Mouse (Mus musculus) kidney, embryonic 15.5 days (tissue): ENCODE measurements around the gene Htra3. TPM values are rescaled to one million over a fixed set of nuclear protein-coding genes. Genes with fewer than 3 reads are reported as not detected.

Experiments
- ATAC-seq: fragments of 200-750 bp; cut with Nextera tagmentation; replicated peaks from 2 replicates; pipeline ENCODE4 v1.8.0; 2017; ENCODE audit warnings: moderate TSS enrichment; ENCODE audit not compliant: low FRiP score
- H3K27ac ChIP-seq: fragments of 300-500 bp; sonication (generic); 2 replicates; pipeline ENCODE4 v1.5.1; 2015; ENCODE audit warnings: mild to moderate bottlenecking, inconsistent platforms
- H3K27me3 ChIP-seq: fragments of 300-500 bp; sonication (generic); 2 replicates; pipeline ENCODE4 v1.6.1; 2015; ENCODE audit warnings: inconsistent platforms
- H3K36me3 ChIP-seq: fragments of 300-500 bp; sonication (generic); 2 replicates; pipeline ENCODE4 v1.6.1; 2015; ENCODE audit warnings: inconsistent platforms
- H3K4me1 ChIP-seq: fragments of 300-500 bp; sonication (generic); 2 replicates; pipeline ENCODE4 v1.6.1; 2015; ENCODE audit warnings: inconsistent platforms
- H3K4me2 ChIP-seq: fragments of 300-500 bp; sonication (generic); 2 replicates; pipeline ENCODE4 v1.6.1; 2015; ENCODE audit warnings: moderate library complexity, mild to moderate bottlenecking, inconsistent platforms
- H3K4me3 ChIP-seq: fragments of 300-500 bp; sonication (generic); replicated peaks from 2 replicates; pipeline ENCODE4 v1.5.1; 2015; ENCODE audit warnings: mild to moderate bottlenecking, inconsistent platforms
- H3K9ac ChIP-seq: fragments of 300-500 bp; sonication (generic); 2 replicates; pipeline ENCODE4 v1.6.1; 2015; ENCODE audit warnings: mild to moderate bottlenecking, inconsistent platforms
- H3K9me3 ChIP-seq: fragments of 300-500 bp; sonication (generic); replicated peaks from 2 replicates; pipeline ENCODE4 v1.6.1; 2016; ENCODE audit warnings: inconsistent platforms
- WGBS: fragments of 180-500 bp; shearing (Covaris S2); methylation state at CpG from one replicate; pipeline ENCODE4 v1.1.7; 2015; ENCODE audit warnings: mixed read lengths; 5-methylcytosine and 5-hydroxymethylcytosine counted together
- polyA plus RNA-seq: library from polyadenylated mRNA; unstranded; fragments of >200 nt; fragmentation: Nextera tagmentation; extraction: Ambion mirVana; gene quantifications from 2 replicates; pipeline ENCODE4 v1.2.1, GENCODE M21; 2015

Htra3 gene
- polyA plus RNA-seq, 1 experiment from 2014 or later: 16.4 TPM

GRCm38 (mm10) chr5:35628685-35629084 is 50.9 kb downstream of the Htra3 start:
- no peak overlapping the region for H3K27ac ChIP-seq
- WGBS: 54% methylated on average over 1 of the region's 1 CpGs
- ATAC-seq: no peak

GRCm38 (mm10) chr5:35627307-35627840 is 52.2 kb downstream of the Htra3 start:
- Histone ChIP-seq H3K9ac (no peak overlapping the region), H3K27ac (no peak overlapping the region), H3K4me1 (0 out of 2 replicates have a peak, but pooled peaks cover 3% of the 10 kb centered on the region), H3K9me3 (no peaks in the 10 kb centered on the region), H3K36me3 (no peaks in the 10 kb centered on the region), H3K4me3 (no peak overlapping the region), H3K4me2 (no peak overlapping the region), H3K27me3 (no peaks in the 10 kb centered on the region)
- WGBS: 68% methylated on average over 7 of the region's 7 CpGs
- no peak for ATAC-seq

More at GRCm38 (mm10) chr5:35628685-35629084, 50.9 kb downstream of the Htra3 start:
- H3K4me2 ChIP-seq: no peak overlapping the region
- H3K9me3 ChIP-seq: no peaks in the 10 kb centered on the region
- H3K4me1 ChIP-seq: 0 out of 2 replicates have a peak, but pooled peaks cover 3% of the 10 kb centered on the region
- no peaks in the 10 kb centered on the region for H3K27me3 ChIP-seq
- H3K9ac ChIP-seq: no peak overlapping the region
- H3K4me3 ChIP-seq: no peak overlapping the region
- H3K36me3 ChIP-seq: no peaks in the 10 kb centered on the region

GRCm38 (mm10) chr5:35626408-35626807 is 53.2 kb downstream of the Htra3 start:
- no peak for ATAC-seq
- H3K4me2 ChIP-seq: no peak overlapping the region
- H3K27ac ChIP-seq: no peak overlapping the region
- H3K9me3 ChIP-seq: no peaks in the 10 kb centered on the region
- H3K36me3 ChIP-seq: no peaks in the 10 kb centered on the region
- no peak overlapping the region for H3K4me3 ChIP-seq
- WGBS: 80% methylated on average over 2 of the region's 2 CpGs
- no peaks in the 10 kb centered on the region for H3K27me3 ChIP-seq
- peaks cover 5% of the 10 kb centered on the region for H3K4me1 ChIP-seq
- no peak overlapping the region for H3K9ac ChIP-seq

GRCm38 (mm10) chr5:35624751-35625239 is 54.8 kb downstream of the Htra3 start:
- Histone ChIP-seq H3K9ac (no peak overlapping the region), H3K4me2 (no peak overlapping the region), H3K4me3 (no peak overlapping the region), H3K9me3 (no peaks in the 10 kb centered on the region), H3K27me3 (no peaks in the 10 kb centered on the region), H3K27ac (no peak overlapping the region), H3K36me3 (no peaks in the 10 kb centered on the region), H3K4me1 (peaks cover 11% of the 10 kb centered on the region)
- no peak for ATAC-seq
- whole genome bisulfite sequencing: 65% methylated on average over 4 of the region's 4 CpGs

GRCm38 (mm10) chr5:35623831-35624230 is 55.8 kb downstream of the Htra3 start:
- Histone ChIP-seq H3K36me3 (no peaks in the 10 kb centered on the region), H3K9ac (no peak overlapping the region), H3K4me1 (peaks cover 15% of the 10 kb centered on the region), H3K4me3 (no peak overlapping the region), H3K27ac (no peak overlapping the region), H3K9me3 (no peaks in the 10 kb centered on the region), H3K27me3 (no peaks in the 10 kb centered on the region), H3K4me2 (no peak overlapping the region)
- ATAC-seq: no peak

- Histone ChIP-seq H3K9me3 (no peaks in the 10 kb centered on the region), H3K4me1 (peaks cover 37% of the 10 kb centered on the region), H3K9ac (no peak overlapping the region), H3K27ac (no peak overlapping the region), H3K27me3 (no peaks in the 10 kb centered on the region), H3K4me2 (no peak overlapping the region), H3K4me3 (no peak overlapping the region), H3K36me3 (no peaks in the 10 kb centered on the region)
- WGBS: 48% methylated on average over 4 of the region's 4 CpGs
- ATAC-seq: no peak
These were observed 58.5 kb downstream of the Htra3 start for GRCm38 (mm10) chr5:35621114-35621513.

GRCm38 (mm10) chr5:35616943-35617342 is 62.6 kb downstream of the Htra3 start:
- H3K9me3 ChIP-seq: no peaks in the 10 kb centered on the region
- 17% methylated on average over 5 of the region's 5 CpGs for WGBS
- H3K4me1 ChIP-seq: peaks cover 34% of the 10 kb centered on the region
- H3K36me3 ChIP-seq: no peaks in the 10 kb centered on the region
- no peaks in the 10 kb centered on the region for H3K27me3 ChIP-seq
- H3K9ac ChIP-seq: 0 out of 2 replicates have a peak overlapping the region, but pooled peaks have one; percentile 3
- no peak overlapping the region for H3K4me3 ChIP-seq
- ATAC-seq: peak; percentile 73
- H3K4me2 ChIP-seq: no peak overlapping the region
- peak overlapping the region; percentile 87 for H3K27ac ChIP-seq

- no peak overlapping the region for H3K4me2 ChIP-seq
- H3K4me1 ChIP-seq: peaks cover 42% of the 10 kb centered on the region
- ATAC-seq: no peak
- no peak overlapping the region for H3K27ac ChIP-seq
- no peaks in the 10 kb centered on the region for H3K36me3 ChIP-seq
- H3K27me3 ChIP-seq: no peaks in the 10 kb centered on the region
- no peak overlapping the region for H3K4me3 ChIP-seq
- H3K9ac ChIP-seq: no peak overlapping the region
- H3K9me3 ChIP-seq: no peaks in the 10 kb centered on the region
- 83% methylated on average over 8 of the region's 8 CpGs for WGBS
These were observed 66.9 kb downstream of the Htra3 start for GRCm38 (mm10) chr5:35612722-35613121.

- Histone ChIP-seq H3K27me3 (no peaks in the 10 kb centered on the region), H3K4me1 (peaks cover 38% of the 10 kb centered on the region), H3K36me3 (no peaks in the 10 kb centered on the region), H3K27ac (no peak overlapping the region), H3K4me3 (no peak overlapping the region), H3K9me3 (no peaks in the 10 kb centered on the region), H3K4me2 (no peak overlapping the region), H3K9ac (no peak overlapping the region)
- WGBS: 83% methylated on average over 11 of the region's 11 CpGs
- ATAC-seq: no peak
These were observed 67.7 kb downstream of the Htra3 start for GRCm38 (mm10) chr5:35611900-35612299.

GRCm38 (mm10) chr5:35611170-35611569 is 68.4 kb downstream of the Htra3 start:
- Histone ChIP-seq H3K9me3 (no peaks in the 10 kb centered on the region), H3K4me3 (no peak overlapping the region), H3K36me3 (no peaks in the 10 kb centered on the region), H3K27ac (no peak overlapping the region), H3K4me1 (peaks cover 30% of the 10 kb centered on the region), H3K4me2 (no peak overlapping the region), H3K9ac (no peak overlapping the region), H3K27me3 (no peaks in the 10 kb centered on the region)
- no peak for ATAC-seq
- 76% methylated on average over 9 of the region's 9 CpGs for WGBS

GRCm38 (mm10) chr5:35610381-35610780 is 69.2 kb downstream of the Htra3 start:
- no peaks in the 10 kb centered on the region for H3K9me3 ChIP-seq
- ATAC-seq: no peak
- 92% methylated on average over 7 of the region's 7 CpGs for WGBS
- no peak overlapping the region for H3K27ac ChIP-seq
- H3K4me2 ChIP-seq: no peak overlapping the region
- peaks cover 30% of the 10 kb centered on the region for H3K4me1 ChIP-seq
- H3K9ac ChIP-seq: no peak overlapping the region
- H3K27me3 ChIP-seq: no peaks in the 10 kb centered on the region
- H3K36me3 ChIP-seq: no peaks in the 10 kb centered on the region
- no peak overlapping the region for H3K4me3 ChIP-seq

- H3K9me3 ChIP-seq: no peaks in the 10 kb centered on the region
- WGBS: 61% methylated on average over 2 of the region's 2 CpGs
- peak overlapping the region; percentile 68 for H3K27ac ChIP-seq
- H3K4me3 ChIP-seq: no peak overlapping the region
- no peak for ATAC-seq
- H3K4me1 ChIP-seq: peaks cover 30% of the 10 kb centered on the region
- H3K4me2 ChIP-seq: no peak overlapping the region
- H3K9ac ChIP-seq: no peak overlapping the region
- H3K36me3 ChIP-seq: no peaks in the 10 kb centered on the region
- no peaks in the 10 kb centered on the region for H3K27me3 ChIP-seq
These were observed 69.6 kb downstream of the Htra3 start for GRCm38 (mm10) chr5:35609971-35610370.

GRCm38 (mm10) chr5:35609381-35609780 is 70.2 kb downstream of the Htra3 start:
- H3K27ac ChIP-seq: peak overlapping the region; percentile 68
- peak; percentile 80 for ATAC-seq
- peaks cover 30% of the 10 kb centered on the region for H3K4me1 ChIP-seq
- 14% methylated on average over 12 of the region's 12 CpGs for WGBS
- no peaks in the 10 kb centered on the region for H3K36me3 ChIP-seq
- H3K4me2 ChIP-seq: peak overlapping the region; percentile 22; the same call in 1 of the 2 replicates
- H3K27me3 ChIP-seq: no peaks in the 10 kb centered on the region
- no peak overlapping the region for H3K4me3 ChIP-seq
- no peak overlapping the region for H3K9ac ChIP-seq
- H3K9me3 ChIP-seq: no peaks in the 10 kb centered on the region
